Mouse (Mus musculus) Patski (cell line): ENCODE data around the gene Aqp11. TPM values are rescaled to one million over a fixed set of nuclear protein-coding genes. Genes with fewer than 3 reads are reported as not detected.

ENCODE experiments used
- ATAC-seq: fragments of 100-300 bp; one replicate; pipeline ENCODE4 v1.8.0; 2021
- CTCF ChIA-PET: fragments of 350-600 bp; sonication (Branson Sonifier 250); formaldehyde crosslinking; loops from one replicate; lab custom pipeline; 2022; ENCODE audit warnings: inconsistent platforms; lab: Charles Lee
- POLR2A ChIA-PET: fragments of 350-600 bp; sonication (Branson Sonifier 250); formaldehyde crosslinking; loops from one replicate; lab custom pipeline; 2022; ENCODE audit warnings: antibody characterized with exemption, inconsistent platforms; lab: Charles Lee
- DNase-seq: peaks from one replicate; pipeline ENCODE4 v3.0.0-alpha.2; 2011; ENCODE audit warnings: low read depth, low spot score
- H3K27me3 ChIP-seq: fragments of 371-371 bp; one replicate; pipeline ENCODE4 v1.5.1; 2021
- CTCF ChIP-seq: fragments of 100-300 bp; IDR thresholded peaks from one replicate; pipeline ENCODE4 v1.5.1; 2021
- in situ Hi-C: fragments of 300-500 bp; cut with MboI; formaldehyde crosslinking; loops from 3 replicates; pipeline ENCODE4 v1.11.1; 2018; ENCODE audit warnings: low pct_unique_long_range_greater_than_20kb, mixed read lengths
- polyA plus RNA-seq: library from polyadenylated mRNA; unstranded; gene quantifications from one replicate; pipeline ENCODE4 v1.2.3, GENCODE M21; 2021

Gene Aqp11
- polyA plus RNA-seq, 1 experiment from 2014 or later = 0.35 TPM

- CTCF ChIA-PET = no interaction called here
- no peak for ATAC-seq
- in situ Hi-C loops = no loop called here
- no peak for TF ChIP-seq CTCF
- H3K27me3 ChIP-seq = no peaks in the 10 kb centered on the region
- POLR2A ChIA-PET = no interaction called here
- no peak for DNase-seq
Measured at GRCm38 (mm10) chr7:97728666-97729614, 9.1 kb downstream of the Aqp11 start.

DNA sequence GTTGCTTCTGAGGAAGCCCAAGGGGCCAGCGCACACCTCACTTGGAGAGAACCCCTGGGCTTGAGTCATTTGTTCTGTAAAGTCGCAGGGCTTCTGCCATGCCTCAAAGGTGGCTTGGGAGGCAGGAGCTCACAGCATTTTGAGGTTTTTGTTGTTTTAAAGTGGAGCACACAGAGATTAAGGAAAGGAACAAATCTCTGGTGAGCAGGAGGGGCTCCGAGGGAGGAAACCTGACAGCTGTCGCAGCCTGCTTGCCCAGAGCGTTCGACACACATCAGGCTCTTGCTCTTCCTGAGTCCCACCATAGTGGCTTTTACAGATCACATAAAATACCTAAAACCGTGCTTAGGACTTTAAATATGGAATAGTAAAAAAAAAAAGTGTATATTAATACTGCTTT is 11.3 kb downstream of the Aqp11 start:
- in situ Hi-C loops = no loop called here
- no peaks in the 10 kb centered on the region for H3K27me3 ChIP-seq
- ChIA-PET POLR2A (no interaction called here), CTCF (no interaction called here)
- ATAC-seq = no peak
- no peak for TF ChIP-seq CTCF
- no peak for DNase-seq

GRCm38 (mm10) chr7:97726080-97726479 is 12.0 kb downstream of the Aqp11 start:
- no peak for ATAC-seq
- no peak for TF ChIP-seq CTCF
- ChIA-PET POLR2A (no interaction called here), CTCF (no interaction called here)
- no peaks in the 10 kb centered on the region for H3K27me3 ChIP-seq
- in situ Hi-C loops = no loop called here
- no peak for DNase-seq

- no peaks in the 10 kb centered on the region for H3K27me3 ChIP-seq
- ChIA-PET POLR2A (no interaction called here), CTCF (no interaction called here)
- no peak for TF ChIP-seq CTCF
- no peak for DNase-seq
- no peak for ATAC-seq
- in situ Hi-C loops = no loop called here
Measured at GRCm38 (mm10) chr7:97725401-97725800, 12.7 kb downstream of the Aqp11 start.

- ChIA-PET CTCF (interaction anchor here (0.9 kb wide), 1 partner anchor 17 kb away, joined by 4 read pairs; no protein-coding TSS in a partner anchor), POLR2A (no interaction called here)
- ATAC-seq = no peak
- in situ Hi-C loops = no loop called here
- TF ChIP-seq CTCF = no peak
- no peak for DNase-seq
- H3K27me3 ChIP-seq = no peaks in the 10 kb centered on the region
Measured at GRCm38 (mm10) chr7:97723646-97724538, 14.2 kb downstream of the Aqp11 start.

DNA sequence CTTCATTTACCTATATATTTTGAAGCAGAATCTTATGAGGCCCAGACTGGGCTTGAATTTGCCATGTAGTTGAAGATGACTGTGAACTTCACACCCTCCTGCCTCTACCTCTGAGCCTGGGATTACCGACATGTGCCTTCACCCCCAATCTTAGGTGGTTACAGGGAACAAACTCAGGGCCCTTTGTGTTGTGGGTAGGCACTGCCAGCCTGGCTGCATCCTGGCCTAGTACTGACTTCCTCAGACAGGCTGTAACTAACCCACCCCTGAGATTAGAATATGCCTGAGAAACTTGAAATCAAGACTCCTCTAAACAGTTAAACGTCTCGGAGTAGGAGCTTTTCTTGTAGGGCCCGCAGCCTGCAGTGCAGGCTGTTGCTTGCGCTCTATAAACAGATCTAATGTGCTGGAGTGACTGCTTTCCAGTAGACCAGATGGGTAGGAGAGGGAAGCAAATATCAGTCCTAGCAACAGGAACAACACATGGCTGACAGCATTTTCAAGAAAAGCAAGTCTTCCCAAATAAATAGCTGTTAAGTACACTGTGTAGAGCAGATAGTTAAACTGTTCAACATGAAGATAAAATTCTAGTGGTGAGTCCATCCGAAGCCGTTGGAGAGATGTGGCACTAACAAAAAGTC is 15.7 kb downstream of the Aqp11 start:
- CTCF ChIA-PET = interaction anchor here (2.0 kb wide), 1 partner anchor 9 kb away, joined by 5 read pairs; no protein-coding TSS in a partner anchor
- POLR2A ChIA-PET = interaction anchor here (0.6 to 0.9 kb wide), 2 partner anchors 37 to 182 kb away, joined by 3 to 4 read pairs; no protein-coding TSS in a partner anchor
- H3K27me3 ChIP-seq = no peaks in the 10 kb centered on the region
- in situ Hi-C loops = no loop called here
- no peak for TF ChIP-seq CTCF
- DNase-seq (no peak), ATAC-seq (no peak)

GRCm38 (mm10) chr7:97720109-97720508 is 18.0 kb downstream of the Aqp11 start:
- no peaks in the 10 kb centered on the region for H3K27me3 ChIP-seq
- in situ Hi-C loops = no loop called here
- DNase-seq = no peak
- ChIA-PET POLR2A (interaction anchor here (1.0 kb wide), 1 partner anchor 15 kb away, joined by 3 read pairs; no protein-coding TSS in a partner anchor), CTCF (no interaction called here)
- TF ChIP-seq CTCF = no peak
- ATAC-seq = no peak

GRCm38 (mm10) chr7:97719078-97719477 is 19.0 kb downstream of the Aqp11 start:
- DNase-seq (no peak), ATAC-seq (no peak)
- in situ Hi-C loops = no loop called here
- POLR2A ChIA-PET = interaction anchor here (1.0 kb wide), 1 partner anchor 14 kb away, joined by 3 read pairs; no protein-coding TSS in a partner anchor
- H3K27me3 ChIP-seq = no peaks in the 10 kb centered on the region
- TF ChIP-seq CTCF = no peak
- CTCF ChIA-PET = no interaction called here

GRCm38 (mm10) chr7:97717326-97717725 is 20.8 kb downstream of the Aqp11 start:
- CTCF ChIA-PET = no interaction called here
- no peak for ATAC-seq
- no peak for TF ChIP-seq CTCF
- no peaks in the 10 kb centered on the region for H3K27me3 ChIP-seq
- in situ Hi-C loops = no loop called here
- no peak for DNase-seq
- POLR2A ChIA-PET = no interaction called here

DNA sequence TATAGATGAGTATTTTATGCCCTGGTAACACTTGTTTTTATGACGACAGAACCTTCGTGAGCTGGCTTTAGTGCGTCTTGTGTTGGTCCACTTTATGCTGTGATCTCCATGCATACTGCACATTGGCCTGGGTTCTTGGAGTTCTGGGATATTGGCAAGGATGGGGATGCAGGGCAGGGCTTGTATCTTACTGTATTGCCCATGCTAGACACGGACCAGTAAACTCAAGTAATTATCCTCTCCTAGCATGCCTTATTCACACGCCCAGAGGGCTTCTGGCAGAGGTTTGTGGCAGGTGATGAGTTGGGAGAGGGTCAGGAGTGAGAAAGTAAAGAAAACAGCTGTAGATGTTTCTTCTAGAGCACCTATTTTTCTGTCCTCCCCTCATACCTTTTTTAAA is 23.4 kb downstream of the Aqp11 start:
- H3K27me3 ChIP-seq = no peaks in the 10 kb centered on the region
- in situ Hi-C loops = no loop called here
- CTCF ChIA-PET = interaction anchor here (1.6 kb wide), 1 partner anchor 14 kb away, joined by 3 read pairs; no protein-coding TSS in a partner anchor
- no peak for TF ChIP-seq CTCF
- POLR2A ChIA-PET = no interaction called here
- ATAC-seq (no peak), DNase-seq (no peak)
